Mouse (Mus musculus): ENCODE data around the gene Parva. TPM values are rescaled to one million over a fixed set of nuclear protein-coding genes. Genes with fewer than 3 reads are reported as not detected.

The Parva gene
- polyA plus RNA-seq (2017; shearing (Covaris generic)): not detected

GRCm38 (mm10) chr7:112427357-112428157 is at the start of gene Parva:
Gene Parva, plus strand, starts transcription at chr7:112427505.

Other genes with a start within 250 kb of the Parva start
- gene Mical2, start 201.6 kb upstream of the Parva start, polyA plus RNA-seq (2017; shearing (Covaris generic)): 2.5 TPM